Mouse (Mus musculus): ENCODE measurements around the gene Prpf40a.

Gene Prpf40a

GRCm38 (mm10) chr2:53106056-53106455, 85.0 kb downstream of the Prpf40a start:
- no peak for DNase-seq (ENCODE audit: low spot score)

- no peak for DNase-seq (ENCODE audit: low spot score)
Observed at GRCm38 (mm10) chr2:53105408-53105807, 85.7 kb downstream of the Prpf40a start.

- DNase-seq (ENCODE audit: low spot score) = no peak
Observed at GRCm38 (mm10) chr2:53102901-53103300, 88.2 kb downstream of the Prpf40a start.

DNA sequence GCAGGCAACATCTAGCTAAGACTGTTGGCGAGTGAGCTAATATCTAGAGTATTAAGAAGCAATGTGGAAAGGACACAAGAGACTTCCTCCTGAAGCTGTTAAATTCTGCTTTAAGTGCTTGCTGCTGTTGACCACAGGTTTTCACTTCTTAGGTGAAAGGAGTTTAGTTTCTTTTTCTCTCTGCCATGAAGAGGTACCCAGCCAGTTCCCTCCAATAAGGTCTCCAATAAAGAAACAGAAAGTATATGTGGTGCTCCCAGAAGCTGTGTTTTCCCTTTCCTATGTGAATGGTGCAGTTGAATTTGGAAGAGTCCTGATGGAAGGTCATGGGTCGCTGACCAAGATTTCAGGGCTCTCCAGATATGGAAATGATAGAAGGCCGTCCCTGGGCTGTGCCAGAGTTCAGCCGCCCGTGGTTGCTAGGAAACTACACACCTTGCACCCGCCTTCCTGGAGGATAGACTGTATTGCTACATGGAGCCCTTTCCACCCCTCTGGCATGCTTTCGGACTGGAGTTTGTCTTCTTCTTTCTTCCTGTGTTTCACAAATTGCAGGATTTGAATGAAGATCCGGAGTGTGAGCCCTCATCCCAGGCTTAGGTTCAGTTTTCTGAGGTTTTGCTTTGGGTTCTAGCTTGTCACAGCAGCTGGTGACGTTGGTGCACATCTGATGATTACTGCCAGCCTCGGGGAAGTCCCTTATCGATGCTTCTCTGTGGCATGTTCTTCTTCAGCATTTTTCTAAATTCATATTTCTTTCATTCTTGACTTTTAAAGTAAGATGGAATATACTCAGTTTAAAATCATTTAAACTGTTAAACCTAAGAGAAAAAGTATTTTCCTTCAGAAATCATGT, 89.0 kb downstream of the Prpf40a start:
- DNase-seq (ENCODE audit: low spot score) = no peak

- peak; percentile 22 for DNase-seq (ENCODE audit: low spot score)
Observed at GRCm38 (mm10) chr2:53100093-53100492, 91.0 kb downstream of the Prpf40a start.

GRCm38 (mm10) chr2:53095489-53095888, 95.6 kb downstream of the Prpf40a start:
- DNase-seq (ENCODE audit: low spot score) = no peak

GRCm38 (mm10) chr2:53095031-53095430, 96.1 kb downstream of the Prpf40a start:
- no peak for DNase-seq (ENCODE audit: low spot score)

GRCm38 (mm10) chr2:53088744-53089143, 102.3 kb downstream of the Prpf40a start:
- DNase-seq (ENCODE audit: low spot score) = no peak

- DNase-seq (ENCODE audit: low spot score) = peak; percentile 64
Observed at GRCm38 (mm10) chr2:53085617-53086202, 105.4 kb downstream of the Prpf40a start.
